Mouse (Mus musculus) CH12.LX (cell line): ENCODE data around the gene Mknk2. TPM values are rescaled to one million over a fixed set of nuclear protein-coding genes. Genes with fewer than 3 reads are reported as not detected.

Source experiments
- DNase-seq: peaks from one replicate; pipeline ENCODE4 v3.0.0-alpha.2; 2013; ENCODE audit errors: extremely low read depth
- H3K27ac ChIP-seq: 2 replicates; pipeline ENCODE4 v1.5.1; 2012; ENCODE audit warnings: low read depth, mild to moderate bottlenecking, control low read depth, moderate library complexity; ENCODE audit not compliant: insufficient read depth
- H3K27me3 ChIP-seq: replicated peaks from 2 replicates; pipeline ENCODE3; 2012; ENCODE audit warnings: inconsistent platforms
- H3K36me3 ChIP-seq, 2 experiments: replicated peaks in 1 of 2; 2 replicates each; pipeline versions ENCODE3 to v1.6.1; 2012; ENCODE audit warnings: inconsistent platforms in 1 of 2, low read length in 1 of 2, mild to moderate bottlenecking in 1 of 2, mixed read lengths in 1 of 2, moderate library complexity in 1 of 2; ENCODE audit not compliant: control insufficient read depth in 1 of 2, insufficient read depth in 1 of 2
- H3K4me1 ChIP-seq, 2 experiments: 2 replicates each; pipeline ENCODE4 v1.6.1; 2012; ENCODE audit warnings: inconsistent platforms in 1 of 2, moderate library complexity in 1 of 2; ENCODE audit not compliant: insufficient read depth in 2 of 2, control insufficient read depth in 1 of 2
- H3K4me2 ChIP-seq: 2 replicates; pipeline ENCODE4 v1.6.1; 2012; ENCODE audit warnings: low read depth, mild to moderate bottlenecking, control low read depth; ENCODE audit not compliant: poor library complexity, insufficient read depth, severe bottlenecking
- H3K4me3 ChIP-seq, 3 experiments: fragments of 150-350 bp in 1 of 3; sonication (generic) in 1 of 3; replicated peaks in 1 of 3; 2 replicates each; pipeline versions ENCODE3 to v1.5.1; 2011 to 2012; ENCODE audit warnings: low read depth in 2 of 3, low read length in 2 of 3, mild to moderate bottlenecking in 2 of 3, moderate library complexity in 2 of 3, control low read depth in 1 of 3, improper control_type of control experiment in 1 of 3, inconsistent platforms in 1 of 3, mixed read lengths in 1 of 3; ENCODE audit not compliant: poor library complexity in 1 of 3
- H3K79me2 ChIP-seq: replicated peaks from 2 replicates; pipeline ENCODE4 v1.6.1; 2012; ENCODE audit warnings: mild to moderate bottlenecking, moderate library complexity; ENCODE audit not compliant: control insufficient read depth, poor library complexity, insufficient read depth, severe bottlenecking; ENCODE audit errors: extremely low read depth
- H3K9ac ChIP-seq: 2 replicates; pipeline ENCODE4 v1.6.1; 2012; ENCODE audit warnings: low read depth, mild to moderate bottlenecking, control low read depth, moderate library complexity; ENCODE audit not compliant: insufficient read depth
- H3K9me3 ChIP-seq: replicated peaks from 2 replicates; pipeline ENCODE3; 2012; ENCODE audit warnings: low read length, inconsistent platforms, mixed read lengths
- BHLHE40 ChIP-seq: IDR thresholded peaks from 2 replicates; pipeline ENCODE4 v1.6.1; 2011; ENCODE audit warnings: mild to moderate bottlenecking, low read depth, low read length, improper control_type of control experiment
- CHD1 ChIP-seq: IDR thresholded peaks from 2 replicates; pipeline ENCODE4 v1.6.1; 2012; ENCODE audit warnings: low read depth, low read length, improper control_type of control experiment, inconsistent platforms
- CTCF ChIP-seq, 2 experiments: IDR thresholded peaks in 1 of 2; conservative IDR thresholded peaks in 1 of 2; 2 replicates each; pipeline ENCODE4 v1.5.1; 2011 to 2012; ENCODE audit warnings: low read depth in 2 of 2, low read length in 2 of 2, improper control_type of control experiment in 1 of 2, inconsistent platforms in 1 of 2, mild to moderate bottlenecking in 1 of 2, moderate library complexity in 1 of 2
- EP300 ChIP-seq: IDR thresholded peaks from 2 replicates; pipeline ENCODE4 v1.6.1; 2011; ENCODE audit warnings: low read length, improper control_type of control experiment
- GABPA ChIP-seq: IDR thresholded peaks from 2 replicates; pipeline ENCODE4 v1.6.1; 2012; ENCODE audit warnings: low read depth, low read length, improper control_type of control experiment, inconsistent platforms; ENCODE audit not compliant: insufficient replicate concordance
- HCFC1 ChIP-seq: IDR thresholded peaks from 2 replicates; pipeline ENCODE4 v1.6.1; 2012; ENCODE audit warnings: low read depth, mild to moderate bottlenecking, inconsistent platforms, low read length, improper control_type of control experiment
- MAZ ChIP-seq: IDR thresholded peaks from 2 replicates; pipeline ENCODE4 v1.6.1; 2012; ENCODE audit warnings: low read depth, mild to moderate bottlenecking, inconsistent platforms, low read length, improper control_type of control experiment, moderate library complexity
- MEF2A ChIP-seq: IDR thresholded peaks from 2 replicates; pipeline ENCODE4 v1.6.1; 2014; ENCODE audit warnings: low read depth, mild to moderate bottlenecking, inconsistent platforms, low read length, improper control_type of control experiment, borderline replicate concordance
- MYC ChIP-seq: IDR thresholded peaks from 2 replicates; pipeline ENCODE4 v1.6.1; 2011; ENCODE audit warnings: low read depth, mild to moderate bottlenecking, improper control_type of control experiment, low read length
- PAX5 ChIP-seq: IDR thresholded peaks from 2 replicates; pipeline ENCODE4 v1.6.1; 2012; ENCODE audit warnings: low read length, inconsistent platforms, mixed read lengths
- POLR2A ChIP-seq: IDR thresholded peaks from 2 replicates; pipeline ENCODE4 v1.6.1; 2011; ENCODE audit warnings: low read depth, mild to moderate bottlenecking, improper control_type of control experiment, low read length
- POLR2AphosphoS2 ChIP-seq: IDR thresholded peaks from 2 replicates; pipeline ENCODE4 v1.6.1; 2011; ENCODE audit warnings: low read depth, low read length, improper control_type of control experiment
- SIN3A ChIP-seq: IDR thresholded peaks from 2 replicates; pipeline ENCODE4 v1.6.1; 2012; ENCODE audit warnings: low read length, improper control_type of control experiment, inconsistent platforms
- TBP ChIP-seq: conservative IDR thresholded peaks from 2 replicates; pipeline ENCODE4 v1.6.1; 2011; ENCODE audit warnings: low read depth, low read length, improper control_type of control experiment
- UBTF ChIP-seq: IDR thresholded peaks from 2 replicates; pipeline ENCODE4 v1.6.1; 2012; ENCODE audit warnings: low read depth, mild to moderate bottlenecking, inconsistent platforms, low read length, improper control_type of control experiment, moderate library complexity
- USF2 ChIP-seq: conservative IDR thresholded peaks from 2 replicates; pipeline ENCODE4 v1.6.1; 2011; ENCODE audit warnings: low read depth, low read length, improper control_type of control experiment
- ZC3H11A ChIP-seq: IDR thresholded peaks from 2 replicates; pipeline ENCODE4 v1.6.1; 2012; ENCODE audit warnings: low read depth, mild to moderate bottlenecking, inconsistent platforms, low read length, improper control_type of control experiment
- ZKSCAN1 ChIP-seq: IDR thresholded peaks from 2 replicates; pipeline ENCODE4 v1.6.1; 2012; ENCODE audit warnings: low read depth, inconsistent platforms, low read length, improper control_type of control experiment, borderline replicate concordance
- dilution Hi-C: fragments of 300-500 bp; cut with MboI; formaldehyde crosslinking; loops from 2 replicates; pipeline ENCODE4 v1.14.3; 2020; ENCODE audit warnings: low sequenced_read_pairs; ENCODE audit not compliant: extremely low pct_unique_long_range_greater_than_20kb, extremely low pct_ligation_motif_present
- in situ Hi-C: fragments of 300-500 bp; cut with MboI; formaldehyde crosslinking; loops from 3 replicates; pipeline ENCODE4 v1.14.3; 2019; ENCODE audit warnings: low sequenced_read_pairs, low pct_ligation_motif_present, low pct_unique_long_range_greater_than_20kb, mixed read lengths
- polyA plus RNA-seq: library from polyadenylated mRNA; unstranded; fragments of >175 nt; gene quantifications from 2 replicates; pipeline ENCODE4 v1.2.1, GENCODE M21; 2012; ENCODE audit warnings: low read depth; ENCODE audit not compliant: insufficient read length
- total RNA-seq, 2 experiments: library from RNA; depleted of rRNA; stranded (reverse); fragments of 300-350 nt in 1 of 2; fragments of >200 nt in 1 of 2; gene quantifications; 2 replicates each; pipeline ENCODE4 v1.2.3; 2012 to 2014

Mknk2 gene
- total and polyA plus RNA-seq, 3 experiments, result 91.5 to 199 (median 138) TPM

GRCm38 (mm10) chr10:80697812-80698211, 19.9 kb upstream of the Mknk2 start:
- no peak for TF ChIP-seq GABPA
- TF ChIP-seq TBP, result no peak
- no peak for TF ChIP-seq CHD1
- TF ChIP-seq MAZ, result no peak
- no peak for TF ChIP-seq POLR2AphosphoS2
- Histone ChIP-seq H3K9me3 (no peaks in the 10 kb centered on the region), H3K9ac (peak overlapping the region; percentile 26; the same call in 1 of the 2 replicates), H3K4me1 (peaks cover 35 to 70% of the 10 kb centered on the region in 2 experiments), H3K36me3 (peaks cover 0 to 20% of the 10 kb centered on the region in 2 experiments), H3K4me2 (peak overlapping the region; percentile 43), H3K79me2 (peaks cover 30% of the 10 kb centered on the region), H3K4me3 (peak overlapping the region in 2 of 3 experiments; percentile 14 to 35), H3K27me3 (no peaks in the 10 kb centered on the region), H3K27ac (peak overlapping the region; percentile 93)
- in situ Hi-C loops (loop anchor here (25.0 kb wide), 1 partner anchor 261 kb away; the partner anchor contains the start of gene Tcf3), dilution Hi-C loops (no loop called here)
- no peak for DNase-seq

- Histone ChIP-seq H3K27ac (peak overlapping the region; percentile 93), H3K36me3 (peaks cover 0 to 20% of the 10 kb centered on the region in 2 experiments), H3K4me1 (peaks cover 38 to 74% of the 10 kb centered on the region in 2 experiments), H3K9ac (peak overlapping the region; percentile 26), H3K27me3 (no peaks in the 10 kb centered on the region), H3K4me3 (peak overlapping the region in 2 of 3 experiments; percentile 19 to 35), H3K9me3 (no peaks in the 10 kb centered on the region), H3K79me2 (peaks cover 30% of the 10 kb centered on the region), H3K4me2 (peak overlapping the region; percentile 43; the same call in 1 of the 2 replicates)
- in situ Hi-C loops, result loop anchor here (25.0 kb wide), 1 partner anchor 260 kb away; the partner anchor contains the start of gene Tcf3
- no peak for DNase-seq
- TF ChIP-seq TBP (peak; percentile 59; the same call in 1 of the 2 replicates), BHLHE40 (peak; percentile 72), USF2 (no peak), CTCF (conservative IDR thresholded peaks at IDR 0.05 in 1 of 2, IDR thresholded peaks at IDR 0.05 in 1 of 2; ENCODE audit: low read depth in 2 of 2, low read length in 2 of 2) (no peak), MYC (0 out of 2 replicates have a peak, but pooled peaks have one; percentile 40)
- dilution Hi-C loops, result no loop called here
Measured at GRCm38 (mm10) chr10:80697393-80697787, 19.5 kb upstream of the Mknk2 start.

GRCm38 (mm10) chr10:80696502-80697392, 18.8 kb upstream of the Mknk2 start:
- DNase-seq, result no peak

More at GRCm38 (mm10) chr10:80696502-80697392, 18.8 kb upstream of the Mknk2 start:
- no peaks in the 10 kb centered on the region for H3K27me3 ChIP-seq
- peak overlapping the region; percentile 91 for H3K4me2 ChIP-seq
- H3K9me3 ChIP-seq, result no peaks in the 10 kb centered on the region
- H3K36me3 ChIP-seq, result peaks cover 0 to 23% of the 10 kb centered on the region in 2 experiments
- dilution Hi-C loops, result no loop called here
- peak overlapping the region; percentile 39; the same call in 1 of the 2 replicates for H3K9ac ChIP-seq
- peaks cover 30% of the 10 kb centered on the region for H3K79me2 ChIP-seq
- peak overlapping the region; percentile 100 for H3K27ac ChIP-seq
- TF ChIP-seq ZC3H11A (no peak), POLR2A (peak; percentile 6; the same call in 1 of the 2 replicates), EP300 (peak; percentile 33; the same call in 1 of the 2 replicates), MYC (peak; percentile 54; the same call in 1 of the 2 replicates), MEF2A (0 out of 2 replicates have a peak, but pooled peaks have one; percentile 44), HCFC1 (no peak), TBP (peak; percentile 74), PAX5 (no peak), POLR2AphosphoS2 (peak; percentile 42; the same call in 1 of the 2 replicates), UBTF (0 out of 2 replicates have a peak, but pooled peaks have one; percentile 30), ZKSCAN1 (no peak), SIN3A (peak; percentile 37), BHLHE40 (peak; percentile 32; the same call in 1 of the 2 replicates)
- TF ChIP-seq, all 38 proteins: peak for 9
- Histone ChIP-seq H3K4me1 (peaks cover 44 to 81% of the 10 kb centered on the region in 2 experiments), H3K4me3 (peak overlapping the region in 2 of 3 experiments; percentile 21 to 46)
- in situ Hi-C loops, result loop anchor here (25.0 kb wide), 1 partner anchor 259 kb away; the partner anchor contains the start of gene Tcf3
